Mouse (Mus musculus): ENCODE data around the gene Nek7. TPM values are rescaled to one million over a fixed set of nuclear protein-coding genes. Genes with fewer than 3 reads are reported as not detected.

Nek7 gene
- total and polyA plus RNA-seq, 2 experiments from 2014 or later: 19.7 to 24.0 TPM

DNA sequence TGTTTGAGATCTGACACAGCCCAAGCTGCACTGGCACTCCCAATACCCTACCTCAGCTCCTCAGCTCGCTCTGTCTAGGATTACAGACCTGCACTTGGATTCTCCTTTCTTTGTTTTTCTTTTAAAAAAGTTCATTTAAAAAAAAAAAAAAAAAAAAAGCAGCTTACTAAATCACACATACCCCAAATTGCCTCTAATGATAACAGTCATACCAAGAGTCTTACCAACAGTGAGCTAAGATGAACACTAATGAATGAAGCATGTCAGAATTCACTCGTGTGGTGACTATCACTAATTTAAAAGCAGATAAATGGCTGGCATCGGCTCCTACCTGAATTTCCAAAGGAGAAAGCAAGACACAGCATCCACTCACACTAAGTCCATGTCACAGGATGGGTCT lies 4.6 kb downstream of the Nek7 start:
- no peak for TF ChIP-seq CTCF (IDR thresholded peaks at IDR 0.05)
- 61% methylated on average over 3 of the region's 3 CpGs for WGBS
- no peak overlapping the region for H3K9ac ChIP-seq (replicated peaks; ENCODE audit: low read length, poor library complexity, severe bottlenecking)

GRCm38 (mm10) chr1:138614552-138615287 lies 5.2 kb downstream of the Nek7 start:
- no peak for ATAC-seq (ENCODE audit: low FRiP score)
- WGBS: 59% methylated on average over 6 of the region's 6 CpGs
- H3K9ac ChIP-seq (replicated peaks; ENCODE audit: low read length, poor library complexity, severe bottlenecking): no peak overlapping the region

More for the DNA sequence above, 4.6 kb downstream of the Nek7 start:
- no peak overlapping the region for H3K27ac ChIP-seq (ENCODE audit: low read depth, low read length)
- H3K4me3 ChIP-seq (ENCODE audit: low read depth, low read length): no peak overlapping the region
- H3K27me3 ChIP-seq (ENCODE audit: insufficient read depth, low read length): no peaks in the 10 kb centered on the region
- H3K4me1 ChIP-seq (ENCODE audit: insufficient read depth, low read length): no peaks in the 10 kb centered on the region
- H3K9me3 ChIP-seq (ENCODE audit: low read length): no peaks in the 10 kb centered on the region
- peak overlapping the region; percentile 23 for H3K4me2 ChIP-seq (ENCODE audit: low read depth, low read length, poor library complexity, severe bottlenecking)
- no peaks in the 10 kb centered on the region for H3K36me3 ChIP-seq (ENCODE audit: insufficient read depth, low read length)
- ATAC-seq (ENCODE audit: low FRiP score) (no peak), DNase-seq (ENCODE audit: low spot score) (no peak)

GRCm38 (mm10) chr1:138612177-138612576 lies 7.8 kb downstream of the Nek7 start:
- DNase-seq (ENCODE audit: low spot score): no peak
- no peak for ATAC-seq (ENCODE audit: low FRiP score)
- H3K4me2 ChIP-seq (ENCODE audit: low read depth, low read length, poor library complexity, severe bottlenecking): no peak overlapping the region
- WGBS: 92% methylated on average over 1 of the region's 1 CpGs
- H3K4me3 ChIP-seq (ENCODE audit: low read depth, low read length): no peak overlapping the region
- H3K36me3 ChIP-seq (ENCODE audit: insufficient read depth, low read length): no peaks in the 10 kb centered on the region
- H3K27me3 ChIP-seq (ENCODE audit: insufficient read depth, low read length): no peaks in the 10 kb centered on the region
- no peaks in the 10 kb centered on the region for H3K9me3 ChIP-seq (ENCODE audit: low read length)
- TF ChIP-seq CTCF (IDR thresholded peaks at IDR 0.05): no peak
- H3K9ac ChIP-seq (replicated peaks; ENCODE audit: low read length, poor library complexity, severe bottlenecking): no peak overlapping the region
- H3K4me1 ChIP-seq (ENCODE audit: insufficient read depth, low read length): no peaks in the 10 kb centered on the region; the same call in 1 of the 2 replicates
- H3K27ac ChIP-seq (ENCODE audit: low read depth, low read length): no peak overlapping the region

More at GRCm38 (mm10) chr1:138614552-138615287, 5.2 kb downstream of the Nek7 start:
- Histone ChIP-seq H3K4me2 (ENCODE audit: low read depth, low read length, poor library complexity, severe bottlenecking) (no peak overlapping the region), H3K36me3 (ENCODE audit: insufficient read depth, low read length) (no peaks in the 10 kb centered on the region), H3K27ac (ENCODE audit: low read depth, low read length) (no peak overlapping the region), H3K4me1 (ENCODE audit: insufficient read depth, low read length) (no peaks in the 10 kb centered on the region), H3K27me3 (ENCODE audit: insufficient read depth, low read length) (no peaks in the 10 kb centered on the region), H3K9me3 (ENCODE audit: low read length) (no peaks in the 10 kb centered on the region), H3K4me3 (ENCODE audit: low read depth, low read length) (no peak overlapping the region)
- TF ChIP-seq CTCF (IDR thresholded peaks at IDR 0.05): no peak
- DNase-seq (ENCODE audit: low spot score): no peak

DNA sequence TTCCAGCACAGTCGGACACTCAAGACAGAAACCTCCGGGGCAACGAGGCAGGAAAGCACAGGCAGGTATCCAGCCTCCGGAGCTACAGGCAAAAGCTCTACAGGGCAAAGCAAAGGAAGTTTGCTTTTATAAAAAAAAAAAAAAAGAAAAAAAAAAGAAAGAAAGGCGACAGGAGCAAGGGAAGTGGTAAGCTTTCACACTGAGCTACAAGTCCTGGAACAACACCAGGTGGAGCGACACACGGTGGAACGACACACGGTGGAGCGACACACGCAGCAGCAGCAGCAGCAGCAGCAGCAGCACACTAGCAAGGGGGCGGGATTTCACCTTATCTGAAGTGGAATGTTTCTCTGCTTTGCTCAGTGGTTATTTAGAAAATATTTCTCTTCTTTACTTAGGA lies 10.8 kb downstream of the Nek7 start:
- H3K9me3 ChIP-seq (ENCODE audit: low read length): no peaks in the 10 kb centered on the region
- no peaks in the 10 kb centered on the region for H3K36me3 ChIP-seq (ENCODE audit: insufficient read depth, low read length)
- 84% methylated on average over 12 of the region's 12 CpGs for WGBS
- ATAC-seq (ENCODE audit: low FRiP score): no peak
- TF ChIP-seq CTCF (IDR thresholded peaks at IDR 0.05): no peak
- H3K4me3 ChIP-seq (ENCODE audit: low read depth, low read length): no peak overlapping the region
- no peak overlapping the region for H3K9ac ChIP-seq (replicated peaks; ENCODE audit: low read length, poor library complexity, severe bottlenecking)
- H3K4me1 ChIP-seq (ENCODE audit: insufficient read depth, low read length): peaks cover 3% of the 10 kb centered on the region; the same call in 1 of the 2 replicates
- no peak for DNase-seq (ENCODE audit: low spot score)
- H3K4me2 ChIP-seq (ENCODE audit: low read depth, low read length, poor library complexity, severe bottlenecking): no peak overlapping the region
- no peak overlapping the region for H3K27ac ChIP-seq (ENCODE audit: low read depth, low read length)
- no peaks in the 10 kb centered on the region for H3K27me3 ChIP-seq (ENCODE audit: insufficient read depth, low read length)

GRCm38 (mm10) chr1:138608336-138608735 lies 11.6 kb downstream of the Nek7 start:
- Histone ChIP-seq H3K4me1 (ENCODE audit: insufficient read depth, low read length) (peaks cover 3% of the 10 kb centered on the region; the same call in 1 of the 2 replicates), H3K27ac (ENCODE audit: low read depth, low read length) (no peak overlapping the region), H3K4me3 (ENCODE audit: low read depth, low read length) (no peak overlapping the region), H3K9me3 (ENCODE audit: low read length) (no peaks in the 10 kb centered on the region), H3K36me3 (ENCODE audit: insufficient read depth, low read length) (no peaks in the 10 kb centered on the region), H3K27me3 (ENCODE audit: insufficient read depth, low read length) (no peaks in the 10 kb centered on the region), H3K9ac (replicated peaks; ENCODE audit: low read length, poor library complexity, severe bottlenecking) (no peak overlapping the region), H3K4me2 (ENCODE audit: low read depth, low read length, poor library complexity, severe bottlenecking) (no peak overlapping the region)
- 93% methylated on average over 7 of the region's 7 CpGs for WGBS
- DNase-seq (ENCODE audit: low spot score): no peak
- TF ChIP-seq CTCF (IDR thresholded peaks at IDR 0.05): no peak
- no peak for ATAC-seq (ENCODE audit: low FRiP score)

DNA sequence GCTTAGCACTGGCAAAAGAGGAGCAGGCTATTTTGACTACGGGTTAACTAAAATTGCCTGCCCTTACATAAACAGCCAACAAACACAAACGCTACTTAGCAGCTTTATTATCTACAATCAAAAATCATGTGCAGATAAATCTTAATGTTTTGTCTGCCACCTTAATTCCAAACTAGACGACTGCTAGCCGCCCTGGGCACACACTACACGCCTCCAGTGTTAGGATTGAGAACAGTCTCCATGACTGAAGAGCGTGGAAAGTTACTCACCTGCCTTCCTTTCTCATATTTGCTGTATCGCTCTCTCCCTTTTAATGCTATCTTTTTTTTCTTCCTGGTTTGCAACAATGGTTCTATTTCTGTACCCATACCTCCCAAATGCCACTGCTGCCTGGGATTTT lies 12.1 kb downstream of the Nek7 start:
- Histone ChIP-seq H3K9me3 (ENCODE audit: low read length) (no peaks in the 10 kb centered on the region), H3K27ac (ENCODE audit: low read depth, low read length) (no peak overlapping the region), H3K27me3 (ENCODE audit: insufficient read depth, low read length) (no peaks in the 10 kb centered on the region), H3K36me3 (ENCODE audit: insufficient read depth, low read length) (no peaks in the 10 kb centered on the region), H3K9ac (replicated peaks; ENCODE audit: low read length, poor library complexity, severe bottlenecking) (no peak overlapping the region), H3K4me2 (ENCODE audit: low read depth, low read length, poor library complexity, severe bottlenecking) (no peak overlapping the region), H3K4me1 (ENCODE audit: insufficient read depth, low read length) (peaks cover 3% of the 10 kb centered on the region; the same call in 1 of the 2 replicates), H3K4me3 (ENCODE audit: low read depth, low read length) (no peak overlapping the region)
- ATAC-seq (ENCODE audit: low FRiP score) (no peak), DNase-seq (ENCODE audit: low spot score) (no peak)
- 87% methylated on average over 7 of the region's 7 CpGs for WGBS
- no peak for TF ChIP-seq CTCF (IDR thresholded peaks at IDR 0.05)

All from midbrain, postnatal 0 days (tissue).